Mouse (Mus musculus) ES-E14 (cell line): ENCODE results near the gene Smr2.

ENCODE experiments used
- HCFC1 ChIP-seq: IDR thresholded peaks from 2 replicates; pipeline ENCODE4 v1.6.1; 2012; ENCODE audit warnings: low read length, inconsistent platforms, borderline replicate concordance; ENCODE audit not compliant: insufficient read depth
- MAFK ChIP-seq: IDR thresholded peaks from 2 replicates; pipeline ENCODE4 v1.6.1; 2014; ENCODE audit warnings: mild to moderate bottlenecking, low read depth, low read length, inconsistent platforms; ENCODE audit not compliant: insufficient read depth
- ZNF384 ChIP-seq: IDR thresholded peaks from 2 replicates; pipeline ENCODE4 v1.6.1; 2012; ENCODE audit warnings: low read depth, low read length, inconsistent platforms

- TF ChIP-seq HCFC1 (no peak), MAFK (no peak), ZNF384 (no peak)
These were observed 67.6 kb downstream of the Smr2 start, which contains the start of gene Gm11115 for GRCm38 (mm10) chr5:88153999-88154398.
